Mouse (Mus musculus) embryonic stem cell, embryonic (primary cell): ENCODE measurements around the gene Zfp740.

ENCODE experiments used
- CTCF ChIA-PET, 4 experiments: fragments of 300-600 bp in 2 of 4; fragments of 350-600 bp in 2 of 4; sonication (Branson Sonifier 250); formaldehyde crosslinking; loops; one replicate each; lab custom pipeline; 2022; ENCODE audit warnings: inconsistent platforms in 2 of 4; lab: Charles Lee
- POLR2A ChIA-PET, 4 experiments: fragments of 300-600 bp in 2 of 4; fragments of 350-600 bp in 2 of 4; sonication (Branson Sonifier 250); formaldehyde crosslinking; loops; one replicate each; lab custom pipeline; 2022; ENCODE audit warnings: antibody characterized with exemption in 4 of 4, inconsistent platforms in 1 of 4; lab: Charles Lee

Zfp740 gene

DNA sequence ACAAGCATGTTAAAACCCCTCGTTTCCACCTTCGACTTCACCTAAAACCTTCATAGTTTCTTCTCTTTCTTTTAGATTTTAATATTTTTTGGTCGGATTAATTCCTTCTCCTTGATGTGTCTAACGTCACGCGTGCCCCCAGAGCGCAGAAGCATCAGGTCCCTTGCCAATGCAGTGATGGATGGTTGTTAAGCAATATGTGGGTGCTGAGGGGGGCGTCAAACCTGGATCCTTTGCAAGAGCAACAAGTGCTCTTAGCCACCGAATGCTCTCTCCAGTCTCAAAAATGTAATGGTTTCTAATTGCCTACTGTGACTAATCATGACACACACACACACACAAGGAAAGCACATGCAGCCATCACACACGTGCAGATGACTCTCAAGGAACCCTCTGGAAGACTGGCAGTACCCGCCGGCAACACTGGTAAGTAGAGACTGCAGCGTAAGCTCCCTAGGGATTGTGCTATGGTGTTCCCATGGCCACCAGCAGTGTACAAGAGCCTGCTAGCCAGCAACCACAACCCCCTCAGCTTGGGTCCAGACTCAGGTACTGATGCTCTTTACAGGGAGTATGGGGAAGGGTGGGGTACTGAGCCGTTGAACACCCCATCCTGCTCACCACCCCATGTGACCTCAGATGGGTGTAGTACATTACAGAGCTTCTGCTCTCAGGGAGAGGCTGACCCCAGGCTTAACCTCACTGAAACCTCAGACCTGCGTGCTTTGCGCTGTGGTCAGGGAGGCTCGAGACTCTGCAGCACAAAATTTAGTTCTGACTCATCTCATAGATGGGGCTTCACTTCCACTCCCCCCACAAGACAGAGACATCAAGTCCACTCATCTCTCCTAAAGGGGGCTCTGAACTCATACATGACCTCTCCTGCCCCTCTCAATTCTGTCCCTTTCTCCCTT lies 27.6 kb downstream of the Zfp740 start:
- CTCF ChIA-PET: interaction anchor here in 3 of 4 experiments (0.9 to 1.4 kb wide), 3 partner anchors 9 to 123 kb away, joined by 3 to 5 read pairs (median 5); no protein-coding TSS in a partner anchor
- POLR2A ChIA-PET: interaction anchor here (0.5 to 3.1 kb wide), 14 partner anchors 9 to 286 kb away, joined by 3 to 10 read pairs (median 4); partner anchors contain the start of genes Map3k12 (in 1 of the 4), Soat2 (in 1 of the 4) and Spryd3 (in 1 of the 4)

DNA sequence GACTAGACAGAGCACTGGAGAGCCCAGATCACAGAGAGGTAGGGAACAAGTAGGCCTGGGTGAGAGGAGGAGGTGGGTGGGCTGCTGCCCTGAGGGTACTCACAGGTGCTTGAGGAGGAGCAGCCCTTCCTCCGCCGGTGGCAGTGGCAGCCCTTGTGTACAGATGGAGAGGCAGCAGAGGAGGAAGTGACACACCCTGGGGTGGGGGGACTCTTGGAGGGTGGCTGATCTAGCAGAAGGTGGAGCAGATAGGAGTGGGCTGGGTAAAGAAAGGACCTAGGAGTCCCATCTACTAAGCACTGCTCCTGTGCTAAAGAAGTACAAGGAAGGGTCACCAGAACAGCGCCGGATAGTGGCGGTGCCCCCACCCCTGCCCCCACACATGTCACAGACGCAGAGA lies 28.7 kb downstream of the Zfp740 start, which contains the start of gene Itgb7:
Gene Itgb7 (minus strand): TSS at position 197 of the 400 bp plus-strand sequence.
- ChIA-PET POLR2A (interaction anchor here in 3 of 4 experiments (0.7 to 3.2 kb wide), 6 partner anchors 11 to 46 kb away, joined by 3 to 16 read pairs (median 4); no protein-coding TSS in a partner anchor), CTCF (interaction anchor here in 1 of 4 experiments (1.4 kb wide), 1 partner anchor 124 kb away, joined by 5 read pairs; no protein-coding TSS in a partner anchor)

DNA sequence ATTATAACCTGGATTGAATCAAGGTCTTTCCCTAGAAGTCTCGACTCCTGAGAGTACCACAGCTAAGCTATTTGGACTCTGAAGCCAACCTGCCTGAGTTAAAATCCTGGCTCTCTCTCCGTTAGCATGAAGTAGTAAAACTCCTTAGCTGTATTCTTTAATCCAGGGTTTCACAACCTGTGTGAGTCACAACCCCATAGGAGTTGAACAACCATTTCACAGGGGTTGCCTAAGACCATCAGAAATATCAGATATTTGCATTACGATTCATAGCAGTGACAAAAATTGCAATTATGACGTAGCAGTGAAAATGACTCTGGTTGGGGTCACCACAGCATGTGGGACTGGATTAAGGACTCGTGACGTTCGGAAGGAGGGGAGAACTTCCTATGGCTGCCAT lies 29.7 kb downstream of the Zfp740 start:
- ChIA-PET CTCF (interaction anchor here in 3 of 4 experiments (0.7 to 1.3 kb wide), 3 partner anchors 9 to 11 kb away, joined by 3 read pairs; no protein-coding TSS in a partner anchor), POLR2A (interaction anchor here in 3 of 4 experiments (0.9 to 4.8 kb wide), 8 partner anchors 8 to 47 kb away, joined by 3 to 39 read pairs (median 6); no protein-coding TSS in a partner anchor)

DNA sequence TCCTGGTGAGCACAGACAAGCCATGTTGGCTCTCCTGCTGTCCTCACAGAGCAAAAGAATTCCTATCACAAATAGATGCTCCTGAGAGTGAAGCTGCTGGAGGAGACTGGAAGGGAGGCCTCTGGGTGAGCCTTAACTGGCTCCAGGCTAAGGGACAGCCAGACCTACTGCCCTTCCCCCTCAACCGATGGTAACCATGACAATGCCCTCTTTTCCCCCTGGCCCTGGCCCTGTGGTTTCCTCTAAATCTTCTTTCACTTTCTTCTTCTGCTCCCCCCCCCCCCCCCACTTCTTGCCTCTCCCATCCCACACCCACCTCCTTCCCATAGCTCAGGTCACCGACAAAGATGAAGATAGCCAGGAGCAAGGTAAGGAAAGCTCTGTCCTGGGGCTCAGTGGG lies 30.8 kb downstream of the Zfp740 start:
- ChIA-PET POLR2A (interaction anchor here in 3 of 4 experiments (0.5 to 4.8 kb wide), 19 partner anchors 9 to 437 kb away, joined by 3 to 41 read pairs (median 5); partner anchors contain the start of gene Espl1 (in 1 of the 3)), CTCF (interaction anchor here in 2 of 4 experiments (0.5 to 2.7 kb wide), 2 partner anchors 9 to 1028 kb away, joined by 3 to 22 read pairs; no protein-coding TSS in a partner anchor)

DNA sequence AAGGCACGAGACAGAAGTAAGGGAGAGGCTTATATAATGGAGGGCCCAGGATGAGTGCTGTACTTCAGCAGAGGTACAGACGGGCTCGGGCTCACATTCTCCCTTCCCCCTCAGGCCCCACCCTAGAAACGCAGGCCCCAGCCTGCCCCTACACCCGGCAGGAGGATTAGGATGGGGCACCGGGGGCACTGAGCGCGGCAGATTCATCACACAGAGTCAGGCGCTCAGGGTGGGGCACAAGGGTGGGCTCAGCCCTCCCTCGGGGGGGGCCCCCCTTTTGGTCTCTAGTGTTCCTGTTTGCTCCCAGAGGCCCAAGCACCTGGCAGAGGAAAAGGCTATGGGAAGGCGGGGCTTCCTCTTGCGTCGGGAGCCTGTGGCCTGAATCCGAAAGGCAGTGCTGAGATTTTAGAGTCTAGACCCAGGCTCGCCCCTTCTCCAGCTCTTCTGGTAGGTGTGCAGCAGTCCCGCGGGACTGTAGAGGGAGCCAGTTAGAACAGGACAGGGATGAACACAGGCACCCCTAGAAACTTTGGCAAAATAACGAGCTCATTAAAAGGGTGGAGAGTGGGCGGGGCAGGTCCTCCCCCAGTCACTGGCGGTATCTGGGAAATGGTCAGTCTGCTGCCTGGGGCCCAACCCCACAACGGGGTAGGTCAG lies 32.5 kb downstream of the Zfp740 start:
- ChIA-PET CTCF (interaction anchor here (0.5 to 2.7 kb wide), 24 partner anchors 8 to 1142 kb away, joined by 3 to 24 read pairs (median 4); partner anchors contain the start of genes Gm9918 (in 1 of the 4), Pfdn5 (in 1 of the 4) and Spryd3 (in 1 of the 4)), POLR2A (interaction anchor here (0.6 to 4.8 kb wide), 71 partner anchors 8 to 283 kb away, joined by 3 to 41 read pairs (median 4); partner anchors contain the start of genes Csad (in 2 of the 4), Mfsd5 (in 2 of the 4), Myg1 (in 2 of the 4) and Soat2 (in 2 of the 4))

DNA sequence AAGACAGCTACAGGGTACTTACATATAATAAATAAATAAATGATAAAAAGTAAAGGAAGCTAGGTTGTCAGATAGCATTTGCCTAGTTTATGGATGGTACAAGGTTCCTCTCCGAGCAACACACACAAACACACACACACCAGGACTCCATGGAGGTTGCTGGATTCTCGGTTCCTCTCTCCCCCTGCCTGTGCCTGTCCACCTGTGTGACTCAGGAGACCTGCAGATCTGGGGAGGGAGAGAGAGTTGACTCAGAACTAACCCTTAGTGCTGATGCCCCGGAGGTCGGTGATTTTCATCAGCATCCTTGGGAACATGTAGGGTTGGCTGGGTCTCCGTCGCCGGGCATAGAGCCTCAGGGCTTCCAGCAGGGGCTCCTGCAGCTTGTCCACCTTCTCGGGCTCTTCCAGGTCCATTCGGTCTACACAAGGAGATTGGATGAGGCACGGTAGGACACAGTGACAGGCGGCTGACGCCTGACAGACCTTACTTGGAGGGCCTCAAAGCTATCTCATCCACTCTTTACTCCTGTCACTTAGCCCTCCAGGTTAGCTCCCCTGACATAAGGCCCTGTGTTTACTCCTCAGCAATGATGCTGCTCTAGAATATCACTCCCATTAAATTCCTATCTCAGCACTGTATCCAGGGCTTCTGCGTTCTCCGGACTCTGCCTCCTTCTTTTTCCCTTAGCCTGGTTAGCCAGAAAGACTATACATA lies 35.7 kb downstream of the Zfp740 start:
- CTCF ChIA-PET: interaction anchor here (0.6 to 3.5 kb wide), 23 partner anchors 8 to 235 kb away, joined by 3 to 17 read pairs (median 4); partner anchors contain the start of genes Krt8 (in 1 of the 4) and Zfp740 (in 1 of the 4)
- POLR2A ChIA-PET: interaction anchor here in 2 of 4 experiments (0.7 to 3.7 kb wide), 15 partner anchors 8 to 432 kb away, joined by 3 to 18 read pairs (median 7); partner anchors contain the start of genes Espl1 (in 2 of the 2), Mfsd5 (in 2 of the 2) and Soat2 (in 1 of the 2)

DNA sequence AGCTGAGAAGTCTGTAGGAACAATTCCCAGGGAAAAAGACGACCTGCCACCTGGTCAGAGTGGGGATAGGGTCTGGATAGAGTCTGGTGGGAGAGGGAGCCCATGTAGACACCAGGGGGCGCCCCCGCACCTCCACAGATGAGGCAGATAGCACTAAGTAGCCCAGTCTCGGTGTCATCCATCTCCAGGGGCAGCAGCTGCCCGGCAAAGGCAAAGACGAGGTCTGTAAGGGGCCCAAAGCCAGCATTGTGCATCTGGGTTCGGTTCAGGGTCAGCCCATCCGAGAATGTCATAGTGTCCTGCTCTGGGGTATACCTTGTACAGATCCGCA lies 36.2 kb downstream of the Zfp740 start:
- ChIA-PET POLR2A (interaction anchor here (0.6 to 4.1 kb wide), 25 partner anchors 8 to 431 kb away, joined by 3 to 30 read pairs (median 4); partner anchors contain the start of genes Mfsd5 (in 3 of the 4), Espl1 (in 2 of the 4), Pfdn5 (in 1 of the 4) and Soat2 (in 1 of the 4)), CTCF (interaction anchor here (0.5 to 3.5 kb wide), 37 partner anchors 8 to 235 kb away, joined by 3 to 17 read pairs (median 3); partner anchors contain the start of genes Mfsd5 (in 4 of the 4), Aaas (in 1 of the 4), Gm9918 (in 1 of the 4) and Krt8 (in 1 of the 4))

DNA sequence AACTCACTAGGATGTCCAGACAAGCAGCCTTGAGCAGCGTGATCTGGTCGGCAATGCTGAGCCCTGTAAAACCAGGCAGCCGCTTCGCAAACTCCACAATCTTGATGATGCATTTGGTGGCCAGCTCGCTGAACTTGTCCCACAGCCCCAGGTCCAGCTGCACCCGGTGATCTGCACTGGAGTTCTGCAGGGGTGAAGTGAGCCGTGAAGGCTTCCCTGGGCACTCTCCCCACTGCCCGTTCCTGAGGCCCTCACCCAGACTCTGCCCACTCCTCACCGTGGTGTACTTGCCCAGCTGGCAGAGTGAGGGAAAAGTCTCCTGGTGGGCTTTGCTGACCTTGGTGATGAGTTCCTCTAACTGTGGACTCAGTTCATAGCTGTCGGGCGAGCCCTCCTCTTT lies 36.8 kb downstream of the Zfp740 start:
- ChIA-PET CTCF (interaction anchor here (0.5 to 3.5 kb wide), 41 partner anchors 7 to 345 kb away, joined by 3 to 17 read pairs (median 4); partner anchors contain the start of genes Mfsd5 (in 4 of the 4), Aaas (in 1 of the 4), Gm9918 (in 1 of the 4) and Zfp740 (in 1 of the 4)), POLR2A (interaction anchor here (0.6 to 4.1 kb wide), 39 partner anchors 7 to 431 kb away, joined by 3 to 30 read pairs (median 4); partner anchors contain the start of genes Mfsd5 (in 3 of the 4), Espl1 (in 2 of the 4), Aaas (in 1 of the 4) and Amhr2 (in 1 of the 4))

DNA sequence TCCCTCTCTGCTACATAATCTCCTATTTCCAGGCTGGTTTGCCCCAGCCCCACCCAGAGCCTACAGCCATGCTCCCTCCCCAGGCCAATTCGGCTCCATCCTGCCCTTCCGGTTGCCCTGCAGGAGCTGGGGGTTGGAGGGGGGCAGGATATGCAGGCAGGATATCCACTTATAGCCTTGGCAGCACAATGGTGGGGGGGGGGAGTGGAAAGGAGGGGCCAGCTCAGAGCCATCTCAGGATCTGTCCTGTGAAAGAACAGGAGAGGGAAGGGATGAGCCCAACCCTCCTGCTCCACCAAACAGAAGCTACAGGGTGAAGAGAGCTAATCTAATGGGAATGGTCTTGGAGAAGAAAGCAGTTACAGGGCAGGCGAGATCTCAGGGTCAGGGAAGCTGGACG lies 37.6 kb downstream of the Zfp740 start:
- CTCF ChIA-PET: interaction anchor here (0.6 to 3.5 kb wide), 25 partner anchors 9 to 137 kb away, joined by 3 to 17 read pairs (median 4); partner anchors contain the start of genes Gm9918 (in 2 of the 4), Zfp740 (in 2 of the 4), Aaas (in 1 of the 4) and Csad (in 1 of the 4)
- POLR2A ChIA-PET: interaction anchor here (0.5 to 4.4 kb wide), 43 partner anchors 8 to 302 kb away, joined by 3 to 30 read pairs (median 4); partner anchors contain the start of genes Espl1 (in 2 of the 4), Mfsd5 (in 2 of the 4), Tarbp2 (in 2 of the 4) and Aaas (in 1 of the 4)

DNA sequence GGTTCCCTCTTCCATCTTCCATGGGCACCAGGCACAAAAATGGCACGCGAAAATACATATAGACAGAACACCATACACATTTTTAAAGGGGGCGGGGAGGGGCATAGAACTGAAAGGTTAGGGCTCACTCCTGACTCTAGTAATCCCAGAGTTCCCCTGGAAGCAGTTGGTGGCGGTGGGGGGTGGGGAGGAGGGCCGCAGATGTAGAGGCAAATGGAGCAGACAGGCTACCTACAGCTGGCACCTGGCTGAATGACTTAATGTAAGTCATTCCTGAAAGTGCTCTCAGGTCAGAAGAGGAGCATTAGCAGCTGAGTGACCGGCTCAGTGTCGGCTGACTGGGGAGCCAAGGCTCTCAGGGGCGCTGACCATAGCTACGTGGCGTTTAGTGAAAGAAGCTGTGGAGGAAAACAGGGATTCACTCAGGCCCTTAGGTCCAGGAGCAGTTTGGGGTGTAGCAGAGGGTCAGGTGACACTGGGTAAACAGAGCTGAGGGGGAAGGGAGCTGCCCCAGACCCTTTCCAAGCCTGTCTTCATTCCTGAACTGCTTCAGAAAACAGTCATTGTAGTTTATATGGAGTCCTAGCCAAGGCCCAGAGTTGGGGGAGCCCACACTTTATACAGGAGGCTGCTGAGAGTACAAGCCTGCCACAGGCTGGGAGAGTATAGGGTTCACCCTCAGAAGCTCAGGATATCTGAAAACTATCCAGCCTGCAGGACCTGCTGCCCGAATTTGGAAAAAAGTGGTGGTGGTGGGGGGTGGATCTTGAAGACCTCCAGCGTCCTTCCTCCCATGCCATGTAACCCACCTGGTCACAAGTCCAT lies 39.6 kb downstream of the Zfp740 start:
- ChIA-PET CTCF (interaction anchor here (0.6 to 2.7 kb wide), 22 partner anchors 9 to 902 kb away, joined by 3 to 20 read pairs (median 4); partner anchors contain the start of genes Aaas (in 1 of the 4), Atp5g2 (in 1 of the 4), Gm9918 (in 1 of the 4) and Spryd3 (in 1 of the 4)), POLR2A (interaction anchor here in 3 of 4 experiments (0.5 to 5.3 kb wide), 55 partner anchors 7 to 1615 kb away, joined by 3 to 41 read pairs (median 4); partner anchors contain the start of genes Csad (in 2 of the 3), Espl1 (in 2 of the 3), Gm9918 (in 2 of the 3) and Sp1 (in 2 of the 3))

DNA sequence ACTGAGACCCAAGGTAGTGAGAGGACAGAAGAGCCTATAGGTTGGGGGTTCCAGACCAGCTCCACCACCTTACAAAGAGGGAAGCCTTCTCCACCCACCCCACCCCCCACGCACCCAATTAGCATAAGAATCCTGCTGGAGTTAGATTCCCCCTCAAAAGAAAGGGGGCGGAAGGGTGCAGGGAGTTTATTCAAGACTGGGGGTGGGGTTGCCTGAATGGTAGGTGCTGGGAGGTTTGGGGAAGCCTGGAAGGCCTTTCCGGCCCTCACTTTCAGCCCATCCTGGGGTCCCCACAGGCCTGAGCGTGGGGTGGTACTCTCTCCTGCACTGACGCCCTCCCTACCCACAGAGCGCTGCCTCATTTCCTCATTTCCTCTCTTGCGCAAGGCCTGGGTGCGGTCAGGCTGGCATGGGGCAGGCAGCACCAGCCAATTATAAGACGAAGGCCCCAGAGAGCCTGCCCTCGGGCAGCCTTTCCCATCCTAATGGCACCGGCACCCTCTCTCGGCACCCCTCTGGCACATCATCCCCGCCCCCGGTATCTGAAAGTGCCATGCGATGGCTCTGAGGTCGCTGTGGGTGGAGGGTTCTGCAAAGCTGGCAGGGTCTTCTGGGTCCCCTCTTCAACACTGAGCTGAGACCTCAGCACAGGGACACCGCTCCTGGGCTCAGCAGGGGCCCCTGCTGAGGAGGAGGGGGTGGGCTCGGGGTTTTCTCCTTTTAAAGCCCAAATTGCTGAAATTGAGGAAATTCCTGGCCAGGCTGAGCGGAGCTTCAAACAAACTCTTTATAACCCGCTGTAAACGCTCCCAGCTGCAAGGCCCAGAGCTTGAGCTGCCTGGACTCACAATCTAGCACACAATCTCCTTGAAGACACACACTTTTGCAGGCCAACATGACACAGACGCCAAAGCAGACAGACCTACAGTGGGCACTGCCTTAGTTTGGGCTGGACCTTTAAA lies 40.5 kb downstream of the Zfp740 start:
- ChIA-PET CTCF (interaction anchor here (0.6 to 4.1 kb wide), 20 partner anchors 8 to 903 kb away, joined by 3 to 24 read pairs (median 4); partner anchors contain the start of genes Aaas (in 1 of the 4) and Atp5g2 (in 1 of the 4)), POLR2A (interaction anchor here (0.5 to 5.3 kb wide), 51 partner anchors 8 to 1616 kb away, joined by 3 to 41 read pairs (median 4); partner anchors contain the start of genes Espl1 (in 2 of the 4), Gm9918 (in 2 of the 4), Mfsd5 (in 2 of the 4) and Pfdn5 (in 2 of the 4))

DNA sequence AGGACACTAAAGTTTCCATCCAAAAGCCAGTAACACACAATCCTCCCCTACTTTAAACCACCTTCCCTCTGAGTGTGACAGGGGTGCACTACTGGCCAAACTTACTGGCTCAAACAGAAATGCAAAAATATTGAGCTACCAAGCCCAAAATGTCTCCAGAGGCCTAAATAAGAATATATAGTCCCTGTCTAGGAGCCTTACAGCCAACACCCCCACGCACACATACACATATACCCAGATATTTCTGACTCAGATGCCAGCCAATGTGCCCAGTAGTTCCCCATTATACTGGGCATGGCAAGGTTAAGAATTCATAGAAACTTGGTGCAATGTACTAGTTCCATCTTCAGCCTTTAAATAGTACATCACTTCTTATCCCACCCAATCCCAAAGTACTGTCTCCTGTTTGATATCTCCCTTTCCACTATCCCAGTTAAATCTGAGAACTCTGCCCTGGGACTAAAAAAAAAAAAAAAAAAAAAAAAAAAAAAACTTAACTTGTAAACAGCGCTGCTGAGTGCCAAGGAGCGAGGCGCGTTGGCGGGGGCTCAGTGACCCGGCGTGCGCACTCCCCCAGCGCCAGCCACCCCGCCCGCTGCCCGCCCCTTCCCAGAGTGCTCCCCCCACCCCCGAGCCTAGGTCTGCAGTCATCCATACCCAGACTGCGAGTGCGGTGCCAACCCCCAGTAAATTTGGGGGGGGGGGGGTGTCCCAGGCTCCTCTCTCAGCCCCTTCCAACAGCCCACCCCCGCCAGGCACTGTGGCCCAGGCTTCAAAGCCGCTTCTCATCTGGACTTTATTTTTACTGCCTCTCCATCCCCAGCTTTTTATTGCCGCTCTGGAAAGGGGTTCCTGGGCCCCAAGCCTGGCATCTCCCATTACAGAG lies 41.5 kb downstream of the Zfp740 start:
- POLR2A ChIA-PET: interaction anchor here in 3 of 4 experiments (0.8 to 5.3 kb wide), 19 partner anchors 8 to 273 kb away, joined by 3 to 41 read pairs (median 5); partner anchors contain the start of genes Itgb7 (in 1 of the 3), Map3k12 (in 1 of the 3), Mfsd5 (in 1 of the 3) and Pfdn5 (in 1 of the 3)
- CTCF ChIA-PET: interaction anchor here in 3 of 4 experiments (0.6 to 4.1 kb wide), 9 partner anchors 9 to 492 kb away, joined by 3 to 24 read pairs (median 4); no protein-coding TSS in a partner anchor
